Mouse (Mus musculus): ENCODE measurements around the gene Abl2. TPM values are rescaled to one million over a fixed set of nuclear protein-coding genes. Genes with fewer than 3 reads are reported as not detected.
"Not testable (repeated sequence)": the region's sequence is repeated elsewhere in the genome, so short reads cannot be mapped to it uniquely, and the experiment has no call there.

Gene Abl2
- polyA plus RNA-seq, 1 experiment from 2014 or later: 3.4 TPM

DNA sequence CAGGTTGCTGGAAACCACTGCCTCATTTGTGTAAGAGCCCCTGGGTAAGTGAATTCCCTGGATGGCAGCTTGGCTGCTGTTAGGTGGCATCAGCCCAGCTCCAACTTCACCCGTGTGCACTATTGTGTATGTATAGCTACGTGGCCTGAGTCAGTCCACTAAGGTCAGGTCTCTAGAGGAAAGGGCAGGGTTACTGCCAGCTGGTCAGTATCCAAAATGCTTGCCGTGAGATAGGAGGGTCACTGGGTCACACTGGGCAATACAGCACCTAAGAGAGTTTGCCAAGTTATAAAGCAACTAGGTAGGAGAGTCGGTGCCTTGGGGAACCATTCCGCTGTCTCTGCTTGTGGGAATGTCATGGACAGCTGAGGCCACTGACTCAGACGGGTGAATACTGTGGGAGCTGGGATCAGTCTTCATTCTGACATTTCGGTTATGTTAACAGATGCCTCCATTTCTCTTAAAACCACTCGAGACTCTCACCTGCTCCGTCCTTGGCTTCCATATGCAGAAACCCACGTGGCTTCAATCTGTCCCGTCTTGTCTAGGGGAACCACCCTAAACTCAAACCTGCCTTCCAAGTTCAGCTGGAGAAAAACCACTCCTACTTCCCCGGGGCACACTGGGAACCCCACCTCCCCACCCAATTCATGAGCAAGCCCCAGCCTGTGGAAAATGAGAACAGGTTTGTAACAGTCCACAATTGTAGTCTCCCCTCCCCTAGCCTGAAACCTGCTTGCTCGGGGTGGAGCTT is 101.5 kb downstream of the Abl2 start:
- Histone ChIP-seq H3K4me2 (no peak overlapping the region), H3K36me3 (no peaks in the 10 kb centered on the region), H3K9ac (no peak overlapping the region), H3K4me1 (no peaks in the 10 kb centered on the region), H3K27me3 (replicated peaks) (no peaks in the 10 kb centered on the region), H3K27ac (peak overlapping the region; percentile 23; the same call in 1 of the 2 replicates), H3K4me3 (replicated peaks) (no peak overlapping the region), H3K9me3 (no peaks in the 10 kb centered on the region)
- ATAC-seq (ENCODE audit: insufficient read depth, low FRiP score, low read depth): peak; percentile 76
- WGBS: 66% methylated on average over 13 of the region's 13 CpGs

DNA sequence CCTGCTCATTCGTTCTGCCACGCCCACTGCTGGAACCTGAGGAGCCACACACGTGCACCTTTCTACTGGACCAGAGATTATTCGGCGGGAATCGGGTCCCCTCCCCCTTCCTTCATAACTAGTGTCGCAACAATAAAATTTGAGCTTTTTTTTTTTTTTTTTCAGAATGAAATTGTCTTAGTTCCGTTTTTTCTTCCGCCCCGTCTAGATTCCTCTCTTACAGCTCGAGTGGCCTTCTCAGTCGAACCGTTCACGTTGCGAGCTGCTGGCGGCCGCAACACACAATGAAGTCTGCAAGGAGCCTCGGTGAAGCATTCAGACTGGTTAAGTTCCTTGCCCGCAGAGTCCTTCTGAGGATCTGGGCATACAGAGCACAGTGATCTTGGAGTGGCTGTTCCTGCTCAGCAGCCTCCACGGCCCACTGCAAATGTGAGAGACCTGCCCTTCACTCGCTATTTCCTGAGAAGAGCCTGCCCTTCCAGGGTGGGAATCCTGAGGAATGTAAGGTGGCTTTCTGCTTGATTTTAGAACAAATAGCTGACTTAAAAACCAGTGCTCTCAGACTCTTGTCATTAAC is 102.2 kb downstream of the Abl2 start:
- not testable (repeated sequence) for H3K4me3 ChIP-seq (replicated peaks); H3K9ac ChIP-seq; ATAC-seq (ENCODE audit: insufficient read depth, low FRiP score, low read depth); H3K36me3 ChIP-seq; H3K4me1 ChIP-seq; H3K27me3 ChIP-seq (replicated peaks); H3K9me3 ChIP-seq
- Histone ChIP-seq H3K4me2 (peak overlapping the region; percentile 33; the same call in 1 of the 2 replicates), H3K27ac (peak overlapping the region; percentile 71)
- 62% methylated on average over 21 of the region's 21 CpGs for WGBS

DNA sequence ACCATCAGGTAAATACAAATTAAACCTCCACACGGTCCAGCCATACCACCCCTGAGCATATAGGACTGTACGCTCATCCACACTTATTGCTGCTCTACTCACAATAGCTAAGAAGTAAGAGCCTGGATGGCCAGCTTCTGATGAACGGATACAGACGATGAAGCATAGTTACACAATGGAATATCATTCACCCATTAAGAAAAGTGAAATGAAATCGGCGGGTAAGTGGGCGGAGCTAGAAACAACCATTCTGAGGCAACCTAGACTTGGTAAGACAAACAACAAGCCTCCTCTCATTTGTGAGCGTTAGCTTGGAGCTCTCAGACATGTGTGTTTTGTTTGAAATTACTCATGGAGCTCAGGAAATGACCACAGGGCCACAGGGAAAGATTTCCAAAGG is 107.2 kb downstream of the Abl2 start:
- 87% methylated on average over 8 of the region's 8 CpGs for WGBS
- H3K36me3 ChIP-seq: no peaks in the 10 kb centered on the region
- no peak overlapping the region for H3K9ac ChIP-seq
- no peaks in the 10 kb centered on the region for H3K27me3 ChIP-seq (replicated peaks)
- no peak overlapping the region for H3K27ac ChIP-seq
- no peaks in the 10 kb centered on the region for H3K9me3 ChIP-seq
- no peak for ATAC-seq (ENCODE audit: insufficient read depth, low FRiP score, low read depth)
- H3K4me3 ChIP-seq (replicated peaks): no peak overlapping the region
- no peak overlapping the region for H3K4me2 ChIP-seq
- 0 out of 2 replicates have a peak, but pooled peaks cover 12% of the 10 kb centered on the region for H3K4me1 ChIP-seq

DNA sequence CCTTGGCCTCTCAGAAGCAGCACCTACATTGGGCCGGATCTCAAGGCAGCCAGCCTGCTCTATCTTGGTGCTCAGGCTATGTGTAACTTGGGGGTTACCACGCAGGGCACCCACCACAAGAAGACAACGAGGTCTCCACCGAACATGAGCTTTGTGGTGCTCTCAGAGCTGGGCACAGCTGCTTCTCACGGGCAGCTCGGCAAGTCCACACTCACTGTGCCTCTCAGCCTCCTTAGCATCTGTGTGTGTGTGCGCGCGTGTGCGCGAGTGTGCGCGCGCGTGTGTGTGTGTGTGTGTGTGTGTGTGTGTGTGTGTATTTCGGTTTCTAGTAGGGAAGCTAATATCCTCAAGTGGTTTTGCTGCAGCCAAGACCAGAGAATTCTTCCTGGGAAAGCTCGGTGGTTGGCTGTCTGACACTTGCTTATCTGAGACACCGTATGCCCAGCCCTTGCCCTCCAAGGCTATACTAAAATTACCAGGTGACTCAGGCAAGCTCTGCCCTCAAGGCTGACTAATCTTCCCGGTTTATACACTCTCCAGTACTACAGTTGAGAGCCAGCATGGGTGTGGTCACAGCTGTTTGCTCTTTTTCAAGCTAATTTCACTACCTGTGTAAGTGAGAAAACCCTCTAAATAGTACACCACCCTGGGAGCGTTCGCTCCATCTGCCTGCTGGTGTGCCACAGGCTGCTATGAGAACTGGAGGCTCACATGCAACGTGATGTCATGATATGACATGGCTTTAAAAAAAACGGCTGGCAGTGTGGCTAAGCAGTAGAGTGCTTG is 108.7 kb downstream of the Abl2 start:
- Histone ChIP-seq H3K4me2 (no peak overlapping the region), H3K9ac (no peak overlapping the region), H3K27me3 (replicated peaks) (no peaks in the 10 kb centered on the region), H3K27ac (peak overlapping the region; percentile 59), H3K4me3 (replicated peaks) (no peak overlapping the region), H3K36me3 (no peaks in the 10 kb centered on the region), H3K9me3 (no peaks in the 10 kb centered on the region), H3K4me1 (0 out of 2 replicates have a peak, but pooled peaks cover 12% of the 10 kb centered on the region)
- 76% methylated on average over 23 of the region's 23 CpGs for WGBS
- peak; percentile 79 for ATAC-seq (ENCODE audit: insufficient read depth, low FRiP score, low read depth)

DNA sequence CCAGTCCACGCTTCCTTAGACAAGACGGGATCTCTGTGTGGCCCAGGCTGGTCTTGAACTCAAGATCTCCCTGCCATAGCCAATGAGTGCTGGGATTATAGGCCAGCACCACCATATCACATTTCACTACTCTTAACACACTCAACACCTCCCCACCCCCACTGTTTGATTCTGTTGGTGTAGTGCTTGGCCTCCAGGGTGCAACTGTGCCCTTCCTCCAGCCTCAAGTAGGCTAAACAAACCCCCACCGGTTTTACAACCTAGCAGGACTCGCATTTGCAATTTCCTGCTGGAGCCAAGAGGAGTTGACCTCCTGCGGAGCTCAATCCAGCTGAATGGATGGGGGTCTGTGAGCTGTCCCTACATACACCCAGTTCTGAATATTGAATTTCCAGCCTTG is 110.0 kb downstream of the Abl2 start:
- Histone ChIP-seq H3K27ac (no peak overlapping the region), H3K9me3 (no peaks in the 10 kb centered on the region), H3K9ac (no peak overlapping the region), H3K27me3 (replicated peaks) (no peaks in the 10 kb centered on the region), H3K4me2 (no peak overlapping the region), H3K4me1 (0 out of 2 replicates have a peak, but pooled peaks cover 12% of the 10 kb centered on the region), H3K36me3 (no peaks in the 10 kb centered on the region), H3K4me3 (replicated peaks) (no peak overlapping the region)
- 41% methylated on average over 5 of the region's 5 CpGs for WGBS
- no peak for ATAC-seq (ENCODE audit: insufficient read depth, low FRiP score, low read depth)

DNA sequence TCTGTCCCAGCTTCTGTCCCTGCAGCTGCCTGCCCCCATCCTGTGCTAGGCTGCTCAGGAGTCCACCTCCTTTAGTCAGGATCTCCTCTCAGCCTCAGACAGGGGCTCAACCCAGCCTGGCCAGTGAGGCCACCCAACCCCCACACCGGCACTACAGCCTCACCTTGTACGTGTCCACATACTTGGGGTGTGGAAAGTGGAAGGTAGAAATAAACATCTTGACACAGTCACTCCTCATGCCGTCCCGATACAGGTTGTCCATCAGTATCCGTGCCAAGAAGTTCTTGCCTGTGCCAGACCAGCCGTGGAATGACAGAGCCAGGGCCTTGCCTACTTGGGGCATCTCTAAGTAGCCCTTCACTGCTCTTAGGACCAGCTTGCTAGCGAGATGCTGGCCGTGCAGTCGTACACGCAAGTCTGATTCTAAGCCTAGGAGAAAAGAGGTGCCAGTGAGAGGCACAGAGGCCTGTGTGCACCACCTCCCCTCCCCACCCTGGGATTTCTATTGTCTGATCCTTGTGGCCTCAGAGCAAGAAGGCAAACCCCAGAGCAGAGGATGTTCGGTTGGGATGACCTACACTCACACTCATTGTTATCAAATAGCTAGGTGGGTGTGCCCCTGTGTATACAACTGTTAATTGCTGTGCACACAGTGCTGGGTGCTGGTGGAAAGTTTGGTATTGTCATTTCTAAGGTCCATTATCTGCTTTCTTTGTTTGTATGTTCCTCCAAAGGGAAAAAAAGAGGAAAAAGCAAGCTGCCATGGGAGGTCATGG is 110.8 kb downstream of the Abl2 start:
- Histone ChIP-seq H3K27me3 (replicated peaks) (no peaks in the 10 kb centered on the region), H3K4me3 (replicated peaks) (no peak overlapping the region), H3K9me3 (no peaks in the 10 kb centered on the region), H3K4me2 (no peak overlapping the region), H3K9ac (no peak overlapping the region), H3K4me1 (0 out of 2 replicates have a peak, but pooled peaks cover 13% of the 10 kb centered on the region), H3K36me3 (no peaks in the 10 kb centered on the region), H3K27ac (no peak overlapping the region)
- ATAC-seq (ENCODE audit: insufficient read depth, low FRiP score, low read depth): no peak
- WGBS: 40% methylated on average over 11 of the region's 11 CpGs

DNA sequence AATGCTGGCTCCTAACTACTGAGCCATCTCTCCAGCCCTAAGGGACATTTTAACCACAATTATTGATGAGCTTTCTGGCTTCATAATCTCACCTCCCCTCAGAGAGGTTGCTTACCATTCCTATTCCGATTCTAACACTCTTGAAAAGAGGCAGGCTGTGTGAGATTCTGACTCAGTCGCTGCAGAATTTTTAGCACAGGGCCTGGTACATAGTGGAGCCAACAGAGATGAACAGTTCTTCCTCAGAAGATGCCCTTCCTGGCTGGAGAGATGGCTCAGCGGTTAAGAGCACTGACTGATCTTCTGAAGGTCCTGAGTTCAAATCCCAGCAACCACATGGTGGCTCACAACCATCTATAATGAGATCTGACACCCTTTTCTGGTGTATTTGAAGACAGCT is 113.3 kb downstream of the Abl2 start:
- Histone ChIP-seq H3K27me3 (replicated peaks) (no peaks in the 10 kb centered on the region), H3K36me3 (no peaks in the 10 kb centered on the region), H3K27ac (no peak overlapping the region), H3K4me2 (no peak overlapping the region), H3K4me1 (0 out of 2 replicates have a peak, but pooled peaks cover 14% of the 10 kb centered on the region), H3K4me3 (replicated peaks) (no peak overlapping the region), H3K9me3 (no peaks in the 10 kb centered on the region), H3K9ac (no peak overlapping the region)
- ATAC-seq (ENCODE audit: insufficient read depth, low FRiP score, low read depth): no peak
- WGBS: 89% methylated on average over 3 of the region's 3 CpGs

DNA sequence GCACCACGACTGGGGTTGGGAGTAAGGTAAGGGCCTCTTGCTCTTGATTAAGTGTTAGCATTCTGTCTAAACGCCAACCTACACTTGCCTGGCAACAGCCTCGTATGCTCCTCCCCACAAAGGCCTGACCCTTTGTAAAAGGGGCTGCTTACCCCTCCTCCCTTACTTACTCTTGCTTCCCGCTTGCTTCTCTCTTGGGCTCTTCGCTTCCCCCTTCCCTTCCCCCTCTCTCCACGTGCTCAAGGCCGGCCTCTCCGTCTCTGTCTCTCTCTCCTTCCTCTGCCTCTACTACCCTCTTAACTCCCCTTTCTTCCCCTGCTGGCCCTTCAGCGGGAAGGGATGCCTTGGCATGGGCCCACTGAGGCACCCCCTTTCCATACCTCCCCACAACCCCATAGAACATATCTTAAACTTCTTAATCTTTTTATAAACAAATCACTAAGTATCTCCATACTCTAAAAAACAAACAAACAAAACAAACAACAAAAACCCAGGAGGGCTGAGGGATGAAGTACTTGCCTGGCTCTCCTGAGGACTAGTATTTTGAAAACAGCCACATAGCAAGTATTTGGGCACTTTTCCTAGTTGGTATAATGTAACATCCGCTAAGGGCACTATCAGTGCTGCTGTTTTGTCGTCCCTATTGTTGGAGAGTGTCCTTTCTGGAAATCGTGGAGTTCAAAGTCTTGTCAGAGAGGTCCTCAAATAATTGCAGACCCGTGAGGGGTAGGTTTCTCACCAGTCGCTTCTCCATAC is 114.3 kb downstream of the Abl2 start:
- ATAC-seq (ENCODE audit: insufficient read depth, low FRiP score, low read depth): no peak
- Histone ChIP-seq H3K9me3 (no peaks in the 10 kb centered on the region), H3K4me3 (replicated peaks) (peak overlapping the region; percentile 61), H3K36me3 (no peaks in the 10 kb centered on the region), H3K4me2 (peak overlapping the region; percentile 92), H3K27me3 (replicated peaks) (no peaks in the 10 kb centered on the region), H3K9ac (no peak overlapping the region), H3K27ac (no peak overlapping the region), H3K4me1 (0 out of 2 replicates have a peak, but pooled peaks cover 14% of the 10 kb centered on the region)
- WGBS: 18% methylated on average over 14 of the region's 14 CpGs

DNA sequence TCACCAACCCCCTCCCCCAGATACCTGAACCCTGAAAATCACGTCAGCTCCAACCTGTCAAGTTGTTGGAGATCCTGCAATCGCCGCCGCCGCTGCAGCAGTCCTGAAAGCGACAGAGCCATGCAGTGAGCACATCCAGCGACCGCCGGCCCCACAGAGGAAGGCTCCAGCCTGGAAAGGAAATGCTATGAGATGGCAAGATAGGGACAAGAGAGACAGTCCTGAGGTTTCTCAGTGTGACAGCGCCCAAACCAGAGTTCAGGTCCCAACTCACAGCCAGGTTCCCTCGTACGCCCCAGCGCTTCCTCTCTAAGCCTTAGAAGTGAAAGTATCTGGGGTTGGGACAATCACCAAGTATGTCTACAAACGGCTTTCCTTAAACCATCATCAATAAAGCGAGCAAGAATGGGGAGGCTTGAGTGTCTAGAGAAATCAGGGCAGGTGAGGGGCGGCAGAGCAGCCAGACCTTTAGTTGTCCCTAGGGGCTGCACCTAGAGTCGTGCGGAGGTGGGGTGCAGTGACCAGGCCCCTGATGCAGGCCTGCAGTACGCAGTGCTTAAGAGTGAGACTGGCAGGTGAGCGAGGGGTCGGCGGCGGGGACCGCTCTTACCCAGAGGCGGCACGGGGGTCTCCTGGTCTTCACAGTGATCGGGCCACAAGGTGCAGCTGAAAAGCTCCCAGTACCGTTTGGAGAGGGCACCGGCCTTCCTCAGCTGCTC is 115.0 kb downstream of the Abl2 start:
- Histone ChIP-seq H3K4me1 (0 out of 2 replicates have a peak, but pooled peaks cover 14% of the 10 kb centered on the region), H3K27me3 (replicated peaks) (no peaks in the 10 kb centered on the region), H3K27ac (peak overlapping the region; percentile 52; the same call in 1 of the 2 replicates), H3K4me3 (replicated peaks) (peak overlapping the region; percentile 61), H3K9ac (peak overlapping the region; percentile 21), H3K9me3 (no peaks in the 10 kb centered on the region), H3K36me3 (no peaks in the 10 kb centered on the region), H3K4me2 (peak overlapping the region; percentile 92)
- 3% methylated on average over 29 of the region's 29 CpGs for WGBS
- 0 out of 2 replicates have a peak, but pooled peaks have one; percentile 12 for ATAC-seq (ENCODE audit: insufficient read depth, low FRiP score, low read depth)

DNA sequence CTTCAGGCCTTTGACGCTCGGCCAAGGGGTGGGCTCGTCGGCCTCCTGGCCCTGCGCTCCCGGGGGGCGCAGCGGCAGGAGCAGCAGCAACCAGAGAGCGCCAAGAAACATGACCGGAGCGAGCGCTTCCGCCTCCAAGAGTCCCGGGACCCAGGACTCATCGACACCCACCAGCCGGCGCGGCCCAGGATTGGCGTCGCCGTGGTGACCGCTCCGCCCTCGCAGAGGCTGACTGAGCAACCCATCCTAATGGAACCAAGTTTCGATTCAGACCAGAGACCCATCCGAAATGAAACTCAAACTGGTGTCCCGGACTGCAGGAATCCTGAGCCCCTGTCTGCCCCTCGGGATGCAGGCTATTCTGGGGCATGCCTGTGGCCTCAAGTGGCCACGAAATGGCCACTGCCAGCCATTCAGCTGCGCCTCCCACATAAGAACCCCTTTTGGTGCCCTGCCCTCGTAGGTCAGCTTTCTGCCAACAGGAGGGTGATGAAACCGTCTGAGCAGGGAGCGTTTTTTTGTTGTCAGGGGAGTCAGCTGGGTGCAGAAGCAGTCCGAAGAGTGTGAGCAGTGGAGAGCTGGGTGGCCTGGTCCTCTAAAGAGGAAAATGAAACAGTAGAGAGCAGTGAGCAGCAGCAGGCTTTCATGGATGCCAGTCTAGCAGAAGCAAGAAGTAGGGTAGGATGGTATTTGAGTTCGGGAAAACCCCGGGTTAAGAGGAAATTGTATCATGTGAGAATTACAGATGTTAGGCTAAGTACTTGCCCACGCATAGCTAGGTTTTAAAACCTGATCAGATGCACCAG is 115.8 kb downstream of the Abl2 start, which contains the start of gene Tor3a:
Tor3a (minus strand) TSS at position 162 of the 806 bp plus-strand sequence.
- Histone ChIP-seq H3K9me3 (no peaks in the 10 kb centered on the region), H3K27ac (peak within 1 kb of the TSS; percentile 52; the same call in 1 of the 2 replicates), H3K4me1 (0 out of 2 replicates have a peak, but pooled peaks cover 7% of the 10 kb centered on the region), H3K36me3 (peaks cover 1% of the 10 kb centered on the region; the same call in 1 of the 2 replicates), H3K4me3 (replicated peaks) (peak within 1 kb of the TSS; percentile 61), H3K9ac (peak within 1 kb of the TSS; percentile 21), H3K27me3 (replicated peaks) (no peaks in the 10 kb centered on the region), H3K4me2 (peak within 1 kb of the TSS; percentile 92)
- WGBS: 8% methylated on average over 37 of the region's 37 CpGs
- ATAC-seq (ENCODE audit: insufficient read depth, low FRiP score, low read depth): peak; percentile 85
